Mouse (Mus musculus) T-helper 2 cell (primary cell): ENCODE results near the gene Acad8.

Source experiments
- in situ Hi-C: fragments of 300-600 bp; cut with MboI, MseI; formaldehyde crosslinking; loops from one replicate; pipeline ENCODE4 v1.15.1; 2025; ENCODE audit warnings: high pct_unique_total_duplicates

Acad8 gene

GRCm38 (mm10) chr9:26999461-27000395, at the start of gene Acad8, which contains the start of gene Thyn1:
Gene Acad8, minus strand, starts transcription at chr9:26999566.
Gene Thyn1, plus strand, starts transcription at chr9:26999710.
- in situ Hi-C loops, result loop anchor here (5.0 to 10.0 kb wide), 2 partner anchors 33 to 1505 kb away; partner anchors contain the start of genes Ncapd3 and Vps26b

GRCm38 (mm10) chr9:27043892-27044291, 44.5 kb upstream of the Acad8 start:
- in situ Hi-C loops, result loop anchor here (25.0 kb wide), 1 partner anchor 1907 kb away; no protein-coding TSS in a partner anchor

GRCm38 (mm10) chr9:27030763-27031100, 31.4 kb upstream of the Acad8 start:
- in situ Hi-C loops, result loop anchor here (5.0 to 25.0 kb wide), 2 partner anchors 33 to 1893 kb away; partner anchors contain the start of genes Acad8 and Thyn1

- in situ Hi-C loops, result loop anchor here (5.0 to 25.0 kb wide), 2 partner anchors 33 to 1893 kb away; partner anchors contain the start of genes Acad8 and Thyn1
Observed at GRCm38 (mm10) chr9:27029828-27030762, 30.7 kb upstream of the Acad8 start, which contains the start of the genes Vps26b and Ncapd3. Gene Vps26b, minus strand, starts transcription at chr9:27030065. Gene Ncapd3, plus strand, starts transcription at chr9:27030175.

- in situ Hi-C loops, result loop anchor here (25.0 kb wide), 1 partner anchor 1892 kb away; no protein-coding TSS in a partner anchor
Observed at GRCm38 (mm10) chr9:27029022-27029827, 29.9 kb upstream of the Acad8 start.

GRCm38 (mm10) chr9:27026708-27027107, 27.3 kb upstream of the Acad8 start:
- in situ Hi-C loops, result loop anchor here (25.0 kb wide), 1 partner anchor 1889 kb away; no protein-coding TSS in a partner anchor

- in situ Hi-C loops, result no loop called here
Observed at GRCm38 (mm10) chr9:27023681-27024080, 24.3 kb upstream of the Acad8 start.

- in situ Hi-C loops, result no loop called here
Observed at GRCm38 (mm10) chr9:27018961-27019360, 19.6 kb upstream of the Acad8 start.

- in situ Hi-C loops, result no loop called here
Observed at GRCm38 (mm10) chr9:27011572-27011971, 12.2 kb upstream of the Acad8 start.

GRCm38 (mm10) chr9:27009231-27009630, 9.9 kb upstream of the Acad8 start:
- in situ Hi-C loops, result loop anchor here (10.0 kb wide), 1 partner anchor 1514 kb away; no protein-coding TSS in a partner anchor

GRCm38 (mm10) chr9:27006866-27007265, 7.5 kb upstream of the Acad8 start:
- in situ Hi-C loops, result loop anchor here (10.0 kb wide), 1 partner anchor 1512 kb away; no protein-coding TSS in a partner anchor

- in situ Hi-C loops, result loop anchor here (10.0 kb wide), 1 partner anchor 1511 kb away; no protein-coding TSS in a partner anchor
Observed at GRCm38 (mm10) chr9:27005933-27006332, 6.6 kb upstream of the Acad8 start.

GRCm38 (mm10) chr9:27005231-27005630, 5.9 kb upstream of the Acad8 start:
- in situ Hi-C loops, result loop anchor here (10.0 kb wide), 1 partner anchor 1510 kb away; no protein-coding TSS in a partner anchor

- in situ Hi-C loops, result loop anchor here (5.0 kb wide), 1 partner anchor 33 kb away; the partner anchor contains the start of genes Ncapd3 and Vps26b
Observed at GRCm38 (mm10) chr9:26998669-26999460, 501 bp downstream of the Acad8 start.

GRCm38 (mm10) chr9:26997501-26997900, 1.9 kb downstream of the Acad8 start:
- in situ Hi-C loops, result loop anchor here (5.0 kb wide), 1 partner anchor 35 kb away; the partner anchor contains the start of genes Ncapd3 and Vps26b

- in situ Hi-C loops, result loop anchor here (5.0 kb wide), 1 partner anchor 35 kb away; the partner anchor contains the start of genes Ncapd3 and Vps26b
Observed at GRCm38 (mm10) chr9:26997062-26997461, 2.3 kb downstream of the Acad8 start.

GRCm38 (mm10) chr9:26993900-26994299, 5.5 kb downstream of the Acad8 start:
- in situ Hi-C loops, result no loop called here

GRCm38 (mm10) chr9:26993118-26993517, 6.2 kb downstream of the Acad8 start:
- in situ Hi-C loops, result no loop called here

GRCm38 (mm10) chr9:26990181-26990580, 9.2 kb downstream of the Acad8 start:
- in situ Hi-C loops, result no loop called here
